Mouse (Mus musculus) v-Abl transformed pro-B cells (cell line): Measurements from ENCODE around the gene Palm3.
"Not testable (repeated sequence)": the region's sequence is repeated elsewhere in the genome, so short reads cannot be mapped to it uniquely, and the experiment has no call there.

Experiments
- in situ Hi-C, 2 experiments: fragments of 400-800 bp; cut with MboI; formaldehyde crosslinking; loops; one replicate each; pipeline ENCODE4 v1.15.1; 2025; ENCODE audit not compliant: unreplicated experiment in 2 of 2

Gene Palm3

DNA sequence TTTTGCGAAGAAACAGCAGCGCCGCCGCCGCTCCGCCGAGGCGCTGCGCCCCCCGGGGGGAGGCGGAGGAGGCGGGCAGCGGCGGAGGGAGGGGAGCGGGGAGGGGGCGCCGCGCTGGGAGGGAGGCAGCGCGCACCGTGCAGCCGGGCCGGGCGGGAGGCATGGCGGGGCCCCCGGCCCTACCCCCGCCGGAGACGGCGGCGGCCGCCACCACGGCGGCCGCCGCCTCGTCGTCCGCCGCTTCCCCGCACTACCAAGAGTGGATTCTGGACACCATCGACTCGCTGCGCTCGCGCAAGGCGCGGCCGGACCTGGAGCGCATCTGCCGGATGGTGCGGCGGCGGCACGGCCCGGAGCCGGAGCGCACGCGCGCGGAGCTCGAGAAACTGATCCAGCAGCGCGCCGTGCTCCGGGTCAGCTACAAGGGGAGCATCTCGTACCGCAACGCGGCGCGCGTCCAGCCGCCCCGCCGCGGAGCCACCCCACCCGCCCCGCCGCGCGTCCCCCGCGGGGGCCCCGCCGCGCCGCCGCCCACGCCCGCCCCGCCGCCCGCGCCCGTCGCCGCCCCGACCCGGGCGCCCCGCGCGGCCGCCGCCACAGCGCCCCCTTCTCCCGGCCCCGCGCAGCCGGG is 23.6 kb upstream of the Palm3 start, which contains the start of gene Samd1:
Gene Samd1 (plus strand): TSS at position 162 of the 631 bp plus-strand sequence.
- in situ Hi-C loops = no loop called here

DNA sequence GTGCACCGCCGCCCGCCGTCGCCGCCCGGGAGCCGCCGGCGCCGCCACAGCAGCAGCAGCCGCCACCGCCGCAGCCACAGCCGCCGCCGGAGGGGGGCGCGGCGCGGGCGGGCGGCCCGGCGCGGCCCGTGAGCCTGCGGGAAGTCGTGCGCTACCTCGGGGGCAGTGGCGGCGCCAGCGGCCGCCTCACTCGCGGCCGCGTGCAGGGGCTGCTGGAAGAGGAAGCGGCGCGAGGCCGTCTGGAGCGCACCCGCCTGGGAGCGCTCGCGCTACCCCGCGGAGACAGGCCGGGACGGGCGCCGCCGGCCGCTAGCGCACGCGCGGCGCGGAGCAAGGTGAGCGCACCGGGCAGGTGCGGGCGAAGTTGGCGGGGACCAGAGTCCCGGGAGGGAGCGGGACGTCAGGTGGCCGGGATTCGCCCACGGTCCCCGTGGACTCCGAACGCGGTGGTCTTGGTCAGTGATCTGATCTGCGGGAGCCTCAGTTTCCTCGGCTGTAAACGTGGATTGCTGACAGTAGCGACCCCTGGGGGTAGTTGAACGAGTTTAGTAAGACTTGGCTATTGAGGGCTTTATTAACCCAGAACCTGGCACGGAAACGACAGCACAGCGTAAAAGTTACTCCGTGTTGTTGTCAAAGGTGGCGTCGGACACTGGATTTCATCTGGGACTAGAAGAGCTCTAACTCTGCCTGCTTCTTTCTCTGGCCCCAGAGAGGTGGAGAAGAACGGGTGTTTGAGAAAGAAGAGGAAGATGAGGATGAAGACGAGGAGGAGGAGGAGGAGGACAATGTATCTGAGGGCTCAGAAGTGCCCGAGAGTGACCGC is 22.8 kb upstream of the Palm3 start:
- in situ Hi-C loops = no loop called here

DNA sequence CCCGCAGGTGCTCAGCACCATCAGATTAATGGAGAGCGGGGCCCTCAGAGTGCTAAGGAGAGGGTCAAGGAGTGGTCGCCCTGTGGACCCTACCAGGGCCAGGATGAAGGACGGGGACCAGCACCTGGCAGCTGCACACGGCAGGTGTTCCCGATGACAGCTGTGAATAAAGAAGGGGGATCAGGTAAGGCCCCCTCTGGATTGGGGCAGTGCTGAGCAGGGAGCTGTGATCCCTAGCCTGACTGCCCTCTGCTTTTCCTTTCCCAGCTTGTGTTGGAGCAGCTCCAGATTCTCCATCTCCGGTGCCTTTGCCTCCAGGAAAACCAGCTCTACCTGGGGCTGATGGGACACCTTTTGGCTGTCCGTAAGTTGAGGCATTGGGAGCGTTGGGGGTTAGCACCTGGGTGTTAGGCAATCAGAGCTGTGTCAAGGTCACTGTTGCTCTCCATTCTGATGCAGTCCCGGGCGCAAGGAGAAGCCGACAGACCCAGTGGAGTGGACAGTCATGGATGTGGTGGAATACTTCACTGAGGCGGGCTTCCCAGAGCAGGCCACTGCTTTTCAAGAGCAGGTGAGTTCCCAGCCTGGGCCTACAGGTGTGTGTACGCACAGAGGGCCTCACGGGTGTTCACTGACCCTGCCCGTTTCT is 22.1 kb upstream of the Palm3 start:
- in situ Hi-C loops = no loop called here

DNA sequence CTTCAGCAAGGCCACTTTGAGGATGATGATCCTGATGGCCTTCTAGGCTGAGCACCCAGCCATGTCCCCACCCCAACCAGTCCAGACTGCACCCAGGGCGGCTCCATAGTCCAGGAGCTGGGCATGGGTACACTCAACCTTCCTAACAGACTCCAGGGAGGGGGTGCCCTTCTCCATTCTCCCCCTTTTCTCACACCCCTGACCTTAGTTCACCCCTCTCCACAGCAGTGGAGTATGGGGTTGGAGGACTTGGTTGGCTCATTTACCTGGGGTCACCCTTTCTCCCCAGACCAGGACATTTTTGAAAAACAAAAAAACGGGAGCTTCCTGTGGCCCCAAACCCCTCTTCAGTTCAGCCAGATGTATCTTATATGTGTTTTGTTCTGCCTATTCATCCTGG is 21.4 kb upstream of the Palm3 start:
- in situ Hi-C loops = no loop called here

DNA sequence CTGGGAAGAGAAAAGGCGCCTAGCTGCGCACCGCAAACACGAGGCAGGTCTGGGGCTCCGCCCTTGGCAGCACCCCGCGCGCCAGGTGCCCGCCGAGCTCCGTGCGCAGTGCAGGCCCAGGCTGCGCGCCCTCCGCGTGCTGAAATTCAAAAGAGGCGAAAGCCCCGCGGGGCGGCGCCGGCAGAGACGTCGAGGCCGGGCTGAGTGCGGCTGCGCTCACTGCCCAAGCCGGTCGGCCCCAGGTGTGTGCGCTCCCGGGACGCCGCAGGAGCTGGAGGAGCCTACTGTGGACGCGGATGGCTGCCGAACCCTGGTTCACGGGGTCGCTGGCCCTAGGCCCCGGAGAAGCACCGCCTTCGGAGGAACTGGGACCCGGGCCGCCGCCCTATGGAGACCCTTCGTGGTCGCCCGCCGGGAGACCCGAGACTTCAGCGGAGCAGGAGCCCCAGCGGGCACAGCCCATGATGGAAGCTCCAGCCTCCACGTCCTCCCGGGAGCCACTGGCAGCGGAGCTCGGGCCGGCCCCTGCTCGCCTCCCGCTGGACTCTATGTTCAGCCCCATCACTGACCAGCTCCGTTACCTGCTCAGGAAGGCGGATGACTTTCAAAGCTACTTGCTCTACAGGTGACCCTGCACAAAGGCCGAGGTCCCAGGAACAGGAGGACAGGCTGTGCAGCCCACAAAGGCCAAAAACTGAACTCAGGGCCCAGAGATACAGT is 19.8 kb upstream of the Palm3 start, which contains the start of gene 1700067K01Rik:
Gene 1700067K01Rik (plus strand): TSS at position 222 of the 720 bp plus-strand sequence.
- in situ Hi-C loops = no loop called here

DNA sequence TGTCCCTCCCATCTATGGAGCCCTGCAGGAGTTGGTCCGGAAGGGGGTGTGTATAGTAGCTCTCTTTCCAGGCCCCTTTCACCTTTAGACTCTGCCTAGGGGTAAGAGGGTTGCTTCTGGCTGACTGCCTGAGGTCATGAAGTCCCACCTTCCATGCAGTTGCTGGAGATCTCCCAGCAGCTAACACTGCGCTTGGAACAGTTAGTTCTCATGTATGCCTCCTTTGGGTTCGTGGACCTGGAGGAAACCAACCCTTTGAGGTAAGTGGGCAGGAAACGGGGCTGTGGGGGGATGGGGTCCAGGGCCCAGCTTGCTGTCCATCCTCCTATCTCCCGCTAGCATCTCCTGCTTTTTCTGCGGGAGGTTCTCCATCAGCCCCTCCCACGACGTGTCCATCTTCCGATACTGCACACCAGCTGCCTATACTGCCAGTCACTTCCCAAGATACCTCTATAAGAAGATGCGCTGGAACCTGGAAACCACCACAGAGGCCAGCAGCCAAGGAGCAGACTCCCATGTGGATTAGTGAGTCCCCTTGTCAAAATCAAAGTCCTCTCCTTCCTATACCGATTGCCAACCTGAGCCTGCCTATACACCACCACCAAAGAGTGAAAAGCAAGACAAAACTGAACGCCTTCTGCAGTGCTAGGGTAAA is 18.2 kb upstream of the Palm3 start:
- in situ Hi-C loops = no loop called here

DNA sequence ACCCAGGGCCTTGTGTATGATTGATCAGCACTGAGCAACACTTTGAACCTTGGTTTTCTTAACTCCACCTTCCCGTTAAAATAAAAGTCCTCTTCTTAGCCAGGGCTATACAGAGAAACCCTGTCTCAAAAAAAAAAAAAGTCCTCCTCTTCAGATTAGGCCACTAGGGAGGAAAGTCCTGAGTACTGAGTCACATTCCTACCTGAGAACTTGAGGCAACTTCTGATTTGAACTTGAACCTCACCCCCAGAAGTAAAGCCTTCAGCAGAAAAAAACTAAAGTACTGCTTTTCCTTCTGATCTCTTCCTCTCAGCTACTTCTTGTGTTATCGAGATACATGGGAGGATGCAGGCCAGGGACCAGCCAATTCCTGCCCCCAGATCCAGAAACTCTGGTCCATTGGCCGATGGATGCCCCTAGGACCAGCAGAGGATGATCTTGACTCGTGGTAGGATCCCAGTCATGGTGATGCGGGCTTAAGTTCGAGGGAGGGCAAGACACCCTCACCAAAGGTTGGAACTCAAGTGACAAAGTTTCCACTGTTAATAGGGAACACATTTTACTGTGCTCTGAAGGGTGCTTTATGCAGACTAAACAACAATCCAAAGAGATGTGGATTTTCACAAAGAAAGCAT is 17.5 kb upstream of the Palm3 start:
- in situ Hi-C loops = no loop called here

DNA sequence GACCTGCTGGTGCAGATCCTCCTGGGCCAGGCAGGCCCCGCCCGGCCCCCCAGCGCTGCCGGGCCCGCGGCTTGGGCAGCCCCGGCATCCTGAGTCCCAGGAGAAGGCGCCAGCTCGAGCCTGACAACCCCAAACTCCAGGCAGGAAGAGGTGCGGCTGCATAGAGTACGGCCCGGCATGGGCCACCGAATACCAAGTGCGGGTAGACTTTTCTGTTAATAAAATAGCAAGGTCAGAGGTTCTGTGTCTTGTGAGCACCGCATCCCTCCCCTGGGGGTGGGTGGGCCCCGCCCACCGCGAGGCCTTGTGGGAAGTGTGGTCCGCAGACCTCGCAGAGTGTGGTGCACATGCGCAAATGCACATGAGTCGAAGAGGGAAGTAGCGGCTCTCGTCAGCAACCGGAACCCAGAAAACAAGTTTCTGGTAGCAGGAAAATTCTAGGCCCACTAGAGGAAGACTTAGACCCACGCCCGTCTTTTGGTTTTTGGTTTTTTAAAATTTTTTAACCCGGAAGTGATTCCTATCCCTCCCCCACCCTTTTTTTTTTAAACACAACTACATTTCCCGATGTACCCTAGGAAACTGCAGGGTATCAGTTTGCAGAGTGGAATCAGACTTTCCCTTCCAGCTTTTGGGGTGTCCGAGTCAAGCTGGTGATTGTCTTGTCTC is 16.6 kb upstream of the Palm3 start:
- in situ Hi-C loops = no loop called here

DNA sequence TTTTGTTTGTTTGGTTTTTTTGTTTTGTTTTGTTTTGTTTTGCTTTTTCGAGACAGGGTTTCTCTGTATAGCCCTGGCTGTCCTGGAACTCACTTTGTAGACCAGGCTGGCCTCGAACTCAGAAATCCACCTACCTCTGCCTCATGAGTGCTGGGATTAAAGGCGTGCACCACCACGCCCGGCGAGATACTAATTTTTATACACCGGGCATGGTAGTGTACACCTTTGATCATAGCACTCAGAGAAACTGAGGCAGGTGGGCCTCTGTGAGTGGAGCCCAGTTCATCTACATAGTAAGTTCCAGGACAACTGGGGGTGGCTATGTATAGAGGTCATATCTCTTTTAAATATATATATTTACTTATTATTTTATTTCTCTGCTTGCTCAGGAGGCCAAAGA is 15.8 kb upstream of the Palm3 start:
- in situ Hi-C loops = not testable (repeated sequence)

DNA sequence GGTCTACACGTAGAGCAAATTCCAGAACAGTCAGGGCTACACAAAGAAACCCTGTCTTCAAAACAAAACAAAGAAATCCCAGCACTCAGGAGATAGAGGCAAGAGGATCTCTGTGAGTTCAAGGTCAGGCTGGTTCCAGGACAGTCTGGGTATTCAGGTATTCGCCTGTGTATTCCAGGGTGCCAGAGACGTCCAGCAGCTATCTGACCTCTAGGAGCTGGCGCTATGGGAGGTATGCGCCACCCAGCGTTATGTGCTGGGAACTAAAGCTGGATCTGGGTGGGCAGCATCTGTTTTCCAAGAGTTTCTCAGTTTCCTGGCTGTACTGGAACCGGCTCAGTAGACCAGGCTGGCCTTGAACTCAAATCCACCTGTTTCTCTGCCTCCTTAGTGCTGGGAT is 12.9 kb upstream of the Palm3 start:
- in situ Hi-C loops = no loop called here

DNA sequence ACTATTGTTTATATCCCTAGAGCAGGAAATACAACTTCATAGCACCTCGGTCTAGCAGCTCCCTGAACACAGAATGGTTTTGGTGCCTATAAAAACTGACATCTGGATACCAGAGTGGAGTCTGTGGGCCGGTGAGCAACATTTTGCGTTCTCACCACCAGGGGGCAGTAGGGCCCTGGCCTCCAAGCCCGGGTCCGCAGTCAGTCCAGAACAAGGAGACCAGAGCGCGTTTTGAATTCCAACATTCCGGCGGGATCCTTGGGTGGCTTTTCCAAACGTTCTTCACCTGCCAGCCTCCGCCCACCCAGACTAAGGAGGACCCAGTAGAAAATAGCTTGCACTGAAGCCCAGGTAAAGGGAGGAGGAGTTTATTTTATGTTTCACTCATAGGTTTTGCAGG is 11.4 kb upstream of the Palm3 start:
- in situ Hi-C loops = no loop called here

DNA sequence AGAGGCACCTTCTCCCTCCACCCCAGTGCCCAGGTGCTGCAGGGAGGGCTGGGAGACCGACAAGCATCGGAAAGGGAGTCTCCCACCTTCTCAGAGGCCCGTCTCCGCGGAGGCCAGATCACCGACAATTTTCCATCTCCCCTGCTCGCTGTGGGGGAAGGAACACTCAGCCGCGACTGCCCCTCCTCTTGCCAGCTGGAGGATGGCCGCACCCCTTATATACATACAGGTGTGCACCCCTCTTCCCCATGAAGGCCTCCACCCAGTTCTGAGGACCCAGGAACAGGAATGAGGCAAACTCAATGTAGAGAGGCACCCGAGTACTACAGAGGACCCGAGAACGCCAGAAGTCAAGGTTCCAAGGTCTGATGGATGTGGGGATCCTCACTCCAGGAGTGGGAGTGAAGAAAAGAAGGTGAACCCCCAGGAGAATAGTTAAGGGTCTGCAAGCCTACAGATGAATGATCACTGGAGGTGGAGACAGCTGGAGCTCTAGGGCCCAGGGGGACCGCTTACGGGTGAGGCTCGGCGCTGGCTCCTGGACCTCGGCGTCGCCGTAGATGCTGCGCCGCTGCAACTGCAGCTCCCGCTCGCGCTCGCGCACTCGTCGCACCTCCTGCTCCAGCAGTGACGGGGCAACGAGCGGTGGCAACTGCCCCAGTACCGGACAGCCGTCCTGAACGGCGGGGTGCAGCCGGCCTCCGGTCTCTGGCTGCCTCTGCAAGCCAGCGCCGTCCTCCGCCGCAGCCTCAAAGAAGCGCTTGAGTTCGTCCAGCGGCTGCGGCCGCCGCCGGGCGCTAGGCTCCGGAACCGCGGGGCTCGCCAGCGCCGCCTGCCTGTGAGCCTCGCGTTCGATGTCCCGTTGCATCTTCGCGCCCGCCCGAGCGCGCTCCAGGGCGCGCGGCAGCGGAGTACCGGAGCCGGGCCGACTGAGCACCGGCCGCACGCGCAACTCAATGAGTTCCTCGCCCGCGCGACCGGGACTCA is 10.4 kb upstream of the Palm3 start:
- in situ Hi-C loops = no loop called here

DNA sequence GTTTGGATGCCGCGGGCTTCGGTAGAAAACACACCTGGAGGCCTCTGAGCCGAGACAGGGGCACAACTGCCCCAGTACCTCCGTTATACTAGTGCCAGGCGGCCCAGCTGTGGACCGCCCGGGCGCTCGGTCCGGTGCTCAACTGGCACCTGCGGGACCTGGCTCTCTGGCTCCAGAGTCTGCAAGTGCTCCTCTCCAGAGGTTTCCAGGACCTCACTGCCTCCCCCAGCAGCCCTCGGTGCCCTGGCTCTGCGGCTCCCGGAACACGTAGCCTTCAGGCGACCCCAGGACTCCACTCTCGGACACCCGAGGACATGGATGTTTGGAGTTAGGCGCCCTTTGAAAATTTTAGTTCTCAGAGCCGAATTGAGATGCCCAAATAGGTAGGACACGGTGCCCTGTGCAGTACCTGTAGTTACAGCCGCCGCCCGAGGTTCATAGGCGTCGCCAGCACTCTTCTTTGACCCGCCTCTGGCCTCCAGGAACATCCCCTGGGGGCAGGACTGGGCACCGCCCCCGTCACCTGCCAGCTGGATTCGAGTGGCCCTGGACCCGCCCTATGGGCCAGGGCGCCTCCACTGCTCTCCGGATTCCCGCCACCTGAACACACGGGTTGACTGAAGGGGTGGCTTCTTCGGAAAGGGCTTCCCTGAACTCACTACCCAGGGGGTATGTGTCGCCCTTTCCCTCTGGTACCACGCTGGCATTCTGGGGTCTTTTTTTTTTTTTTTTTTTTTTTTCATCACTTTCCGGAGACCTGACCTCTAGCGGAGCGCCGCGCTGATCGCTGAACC is 9.4 kb upstream of the Palm3 start, which contains the start of gene 2210011C24Rik:
Gene 2210011C24Rik (minus strand): TSS at position 467 of the 794 bp plus-strand sequence.
- in situ Hi-C loops = no loop called here

DNA sequence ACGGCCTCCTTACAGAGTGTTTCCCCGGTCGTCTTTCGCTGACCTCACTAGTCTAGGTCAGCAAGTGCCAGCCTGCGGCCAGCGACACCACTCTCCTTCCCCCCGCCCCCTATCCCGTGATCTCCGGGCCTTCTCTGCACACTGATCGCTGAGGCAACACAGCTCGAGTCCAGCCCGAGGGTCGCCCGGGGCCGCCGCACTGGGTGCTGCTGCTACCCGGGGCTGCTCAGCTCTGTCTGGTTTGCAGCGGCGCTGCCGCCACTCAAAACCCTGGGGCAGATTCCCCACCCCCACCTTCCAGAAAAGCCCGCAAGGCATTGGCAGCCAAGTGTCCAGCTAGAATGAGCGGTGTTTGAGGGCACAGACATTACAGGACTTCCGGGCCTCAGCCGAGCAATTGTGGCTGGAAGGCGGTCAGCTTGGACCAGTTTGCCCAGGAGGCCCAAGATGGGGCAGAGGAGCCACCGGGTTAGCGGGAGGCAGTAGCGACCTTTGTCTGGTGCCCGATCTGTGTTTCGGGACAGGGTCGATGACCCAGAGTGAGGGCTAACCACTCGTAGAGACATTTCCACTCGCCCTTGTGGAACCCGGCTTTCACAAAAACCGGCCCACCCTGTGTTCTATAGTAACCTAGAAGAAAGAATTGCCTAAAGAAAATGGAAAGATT is 8.6 kb upstream of the Palm3 start:
- in situ Hi-C loops = no loop called here

DNA sequence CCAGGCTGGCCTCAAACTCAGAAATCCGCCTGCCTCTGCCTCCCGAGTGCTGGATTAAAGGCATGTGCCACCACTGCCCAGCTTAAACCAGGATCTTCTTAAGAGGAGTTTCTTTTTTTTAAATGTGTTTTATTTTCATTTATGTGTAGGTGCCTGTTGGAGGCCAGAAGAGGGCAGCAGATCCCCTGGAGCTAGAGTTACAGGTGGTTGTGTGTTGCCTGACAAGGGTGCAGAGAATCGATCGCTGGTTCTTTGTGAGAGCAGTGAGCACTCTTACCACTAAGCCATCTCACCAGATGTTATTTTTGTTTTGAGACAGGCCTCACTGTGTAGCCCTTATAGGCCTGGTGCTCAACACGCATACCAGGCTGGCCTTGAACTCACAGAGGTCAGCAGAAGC is 5.4 kb upstream of the Palm3 start:
- in situ Hi-C loops = no loop called here

DNA sequence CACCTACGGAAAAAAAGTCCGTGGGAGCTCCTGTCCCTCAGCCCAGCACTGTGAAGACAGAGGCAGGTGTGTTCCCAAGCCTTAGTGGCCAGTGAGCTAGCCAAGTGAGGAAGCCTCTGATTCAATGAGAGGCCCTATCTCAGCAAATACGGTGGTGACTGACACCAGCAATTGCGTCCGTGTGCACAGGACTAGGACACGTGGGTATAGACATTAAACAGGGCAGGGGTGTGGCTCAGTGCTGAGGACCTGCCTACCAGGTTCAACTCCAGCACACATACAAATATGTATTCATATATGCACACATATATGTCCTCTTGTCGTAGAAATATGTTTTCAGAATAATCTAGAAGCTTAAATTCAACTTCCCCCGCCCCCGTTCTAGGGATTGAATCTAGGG is 1.5 kb upstream of the Palm3 start:
- in situ Hi-C loops = no loop called here

DNA sequence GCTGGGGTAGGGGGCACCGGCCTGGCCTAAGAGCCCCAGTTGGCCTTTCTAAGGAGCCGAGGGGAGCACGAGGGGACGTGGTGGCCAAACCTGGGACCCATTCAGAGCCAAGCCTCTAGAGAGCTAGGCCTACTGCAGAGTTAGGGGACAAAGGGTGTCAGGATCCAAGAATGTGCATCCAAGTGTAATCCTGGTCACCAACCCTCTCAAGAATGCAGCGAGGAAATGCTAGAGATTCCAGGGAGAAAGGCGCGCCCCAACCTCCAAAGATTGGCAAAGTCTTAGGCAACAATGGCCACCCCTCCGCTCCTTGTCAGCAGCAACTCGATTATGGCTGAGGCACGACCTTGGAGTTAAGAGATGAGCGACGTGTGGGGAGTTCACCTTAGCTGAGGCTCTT is 298 bp downstream of the Palm3 start:
- in situ Hi-C loops = no loop called here
